Mouse (Mus musculus): Measurements from ENCODE around the gene Vmn2r84.
A peak's percentile ranks its signal among the peaks of the same experiment; 100 is the strongest.

- peak; percentile 68; the same call in 1 of the 2 replicates for TF ChIP-seq MEF2A (IDR thresholded peaks at IDR 0.05; ENCODE audit: borderline replicate concordance, low read depth, low read length)
- TF ChIP-seq EP300 (IDR thresholded peaks at IDR 0.05; ENCODE audit: low read length) = peak; percentile 94
- no peak for TF ChIP-seq CTCF (conservative IDR thresholded peaks at IDR 0.05 in 1 of 2, IDR thresholded peaks at IDR 0.05 in 1 of 2; ENCODE audit: low read depth in 2 of 2, low read length in 2 of 2)
- 0 out of 2 replicates have a peak, but pooled peaks have one; percentile 13 for TF ChIP-seq POLR2A (IDR thresholded peaks at IDR 0.05; ENCODE audit: low read depth, low read length)
- TF ChIP-seq RCOR1 (conservative IDR thresholded peaks at IDR 0.05; ENCODE audit: low read depth, low read length) = no peak
- TF ChIP-seq UBTF (IDR thresholded peaks at IDR 0.05; ENCODE audit: low read depth, low read length) = no peak
Measured at GRCm38 (mm10) chr10:130330711-130331110, 63.4 kb downstream of the Vmn2r84 start.
